Mouse (Mus musculus): ENCODE data around the gene Iqcf1.

Iqcf1 gene

DNA sequence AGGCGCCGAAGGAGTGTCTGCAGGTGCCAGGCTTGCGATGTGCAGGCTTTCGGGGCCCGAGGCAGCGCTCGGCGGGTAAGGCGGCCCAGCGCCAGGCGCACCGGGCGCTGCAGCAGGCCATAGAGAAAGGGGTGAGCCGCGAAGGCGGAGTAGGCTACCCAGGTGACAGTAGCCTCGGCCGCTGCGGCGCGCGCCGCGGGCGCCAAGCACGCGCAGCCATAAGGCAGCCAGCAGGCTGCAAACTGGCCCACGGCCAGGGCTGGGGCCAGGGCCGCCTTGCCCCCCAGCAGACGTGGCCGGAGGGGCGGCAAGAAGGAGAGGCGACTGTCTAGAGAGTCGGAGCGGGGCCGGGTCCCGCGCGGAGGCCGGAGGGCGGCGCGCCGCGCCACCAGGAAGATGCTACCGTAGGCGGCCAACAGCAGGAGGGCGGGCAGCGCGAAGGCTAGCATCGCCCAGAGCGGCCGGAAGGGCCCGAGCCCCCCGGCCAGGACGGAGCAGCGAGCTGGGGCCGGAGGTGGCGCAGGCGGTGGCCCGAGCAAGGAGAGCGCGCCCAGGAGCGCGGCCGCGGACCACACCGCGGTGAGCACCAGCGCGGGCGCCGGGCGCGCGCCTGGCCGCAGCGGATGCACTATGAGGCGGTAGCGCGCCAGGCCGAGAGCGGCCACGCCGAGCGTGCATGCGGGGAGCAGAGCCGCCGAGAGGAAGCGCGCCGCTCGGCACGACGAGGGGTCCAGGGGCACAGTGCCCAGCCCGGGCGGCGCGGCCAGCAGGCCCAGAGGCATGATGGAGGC lies 34.8 kb upstream of the Iqcf1 start:
- no peak for DNase-seq (ENCODE audit: extremely low read depth, insufficient read length, low spot score)

- no peak for DNase-seq (ENCODE audit: extremely low read depth, insufficient read length, low spot score)
These were observed 34.1 kb upstream of the Iqcf1 start, which contains the start of gene Gpr62 for GRCm38 (mm10) chr9:106465571-106466200. Gene Gpr62, minus strand, starts transcription at chr9:106465938.

- DNase-seq (ENCODE audit: extremely low read depth, insufficient read length, low spot score): no peak
These were observed 33.0 kb upstream of the Iqcf1 start for GRCm38 (mm10) chr9:106466721-106467120.

GRCm38 (mm10) chr9:106467746-106468145 lies 32.0 kb upstream of the Iqcf1 start:
- DNase-seq (ENCODE audit: extremely low read depth, insufficient read length, low spot score): no peak

DNA sequence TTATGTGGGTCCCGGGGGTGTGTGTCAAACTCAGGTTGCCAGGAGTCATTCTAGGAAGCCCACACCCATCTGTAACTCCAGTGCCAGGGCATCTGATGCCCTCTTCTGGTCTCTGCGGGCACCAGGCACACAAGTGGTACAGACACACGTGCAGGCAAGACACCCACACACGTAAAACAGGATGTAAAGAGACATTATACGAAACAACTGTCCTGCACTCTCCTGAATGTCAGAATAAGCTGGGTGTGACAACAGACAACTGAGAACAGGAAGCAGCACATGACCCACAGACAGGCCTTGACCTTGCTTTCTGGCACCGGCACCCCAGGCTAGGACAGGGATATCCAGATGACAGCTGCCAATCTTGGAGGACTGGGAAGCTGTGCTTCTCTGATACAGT lies 30.4 kb upstream of the Iqcf1 start:
- DNase-seq (ENCODE audit: extremely low read depth, insufficient read length, low spot score): no peak

DNA sequence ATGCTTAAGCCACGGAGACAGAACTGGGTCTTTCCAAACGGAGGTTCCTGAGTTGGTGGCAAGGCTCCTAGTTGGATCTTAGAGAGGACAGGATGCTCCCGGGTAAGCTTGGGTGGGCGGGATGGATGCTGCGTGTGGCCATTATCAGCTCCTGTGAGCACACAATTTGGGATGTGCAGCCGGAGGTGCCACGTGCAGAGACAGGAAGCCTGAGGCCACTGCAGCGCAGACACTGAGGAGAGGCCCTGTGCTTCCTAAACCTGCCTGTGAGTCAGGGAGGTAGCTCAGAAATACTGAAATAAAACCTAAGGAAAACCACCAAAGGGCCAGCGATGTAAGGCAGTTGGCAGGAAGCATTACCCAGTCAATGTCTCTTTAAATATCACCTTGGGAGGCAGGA lies 30.0 kb upstream of the Iqcf1 start:
- DNase-seq (ENCODE audit: extremely low read depth, insufficient read length, low spot score): no peak

GRCm38 (mm10) chr9:106470991-106471750 lies 28.6 kb upstream of the Iqcf1 start:
- no peak for DNase-seq (ENCODE audit: extremely low read depth, insufficient read length, low spot score)

- DNase-seq (ENCODE audit: extremely low read depth, insufficient read length, low spot score): no peak
These were observed 27.9 kb upstream of the Iqcf1 start for GRCm38 (mm10) chr9:106471892-106472291.

GRCm38 (mm10) chr9:106472321-106472720 lies 27.4 kb upstream of the Iqcf1 start:
- no peak for DNase-seq (ENCODE audit: extremely low read depth, insufficient read length, low spot score)

- DNase-seq (ENCODE audit: extremely low read depth, insufficient read length, low spot score): no peak
These were observed 26.6 kb upstream of the Iqcf1 start for GRCm38 (mm10) chr9:106473081-106473752.

DNA sequence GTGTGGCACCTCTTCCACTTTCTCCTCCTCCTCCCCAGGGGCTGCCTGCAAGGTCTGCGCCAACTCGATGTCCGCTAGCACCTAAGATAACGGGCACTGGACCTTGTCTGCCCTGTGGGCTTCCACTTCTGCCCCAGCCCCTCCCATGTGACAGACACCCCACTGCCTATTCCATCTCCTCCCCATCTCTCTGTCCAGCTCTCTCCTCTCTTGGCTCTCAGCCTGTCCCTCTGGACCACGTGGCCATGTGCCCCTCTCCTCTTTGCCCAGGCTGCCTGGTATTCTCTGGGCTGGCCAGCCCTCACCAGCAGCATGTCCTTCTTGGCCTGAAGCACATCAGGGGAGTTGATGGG lies 26.0 kb upstream of the Iqcf1 start:
- no peak for DNase-seq (ENCODE audit: extremely low read depth, insufficient read length, low spot score)

- DNase-seq (ENCODE audit: extremely low read depth, insufficient read length, low spot score): peak; percentile 83
These were observed 25.3 kb upstream of the Iqcf1 start for GRCm38 (mm10) chr9:106474456-106474855.

DNA sequence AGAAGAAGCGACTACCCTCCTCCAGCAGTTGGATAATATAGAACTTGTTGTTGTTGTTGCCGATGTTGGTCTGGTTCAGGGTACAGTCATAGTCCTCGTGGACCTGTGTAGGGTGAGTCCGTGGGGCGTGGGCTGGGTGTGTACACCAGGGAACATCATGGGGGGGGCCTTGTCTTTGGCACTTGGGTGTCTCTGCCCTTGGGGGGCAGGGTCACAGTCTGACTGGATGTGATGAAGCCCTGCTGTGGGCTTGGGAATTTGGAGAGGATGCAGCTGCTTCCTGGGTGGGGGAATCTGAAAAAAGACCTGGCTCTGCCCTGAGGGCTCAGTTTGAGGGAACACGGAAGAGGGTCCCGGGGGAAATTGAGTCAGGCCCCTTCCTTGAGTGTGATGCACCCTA lies 24.7 kb upstream of the Iqcf1 start:
- DNase-seq (ENCODE audit: extremely low read depth, insufficient read length, low spot score): peak; percentile 75

- no peak for DNase-seq (ENCODE audit: extremely low read depth, insufficient read length, low spot score)
These were observed 24.1 kb upstream of the Iqcf1 start, which contains the start of gene Rrp9 for GRCm38 (mm10) chr9:106475663-106476001. Gene Rrp9, plus strand, starts transcription at chr9:106475963.

GRCm38 (mm10) chr9:106476002-106476923 lies 23.5 kb upstream of the Iqcf1 start:
- peak; percentile 77 for DNase-seq (ENCODE audit: extremely low read depth, insufficient read length, low spot score)

GRCm38 (mm10) chr9:106476924-106477484 lies 22.8 kb upstream of the Iqcf1 start, which contains the start of gene Parp3:
Gene Parp3, minus strand, starts transcription at chr9:106476949.
- DNase-seq (ENCODE audit: extremely low read depth, insufficient read length, low spot score): peak; percentile 98

DNA sequence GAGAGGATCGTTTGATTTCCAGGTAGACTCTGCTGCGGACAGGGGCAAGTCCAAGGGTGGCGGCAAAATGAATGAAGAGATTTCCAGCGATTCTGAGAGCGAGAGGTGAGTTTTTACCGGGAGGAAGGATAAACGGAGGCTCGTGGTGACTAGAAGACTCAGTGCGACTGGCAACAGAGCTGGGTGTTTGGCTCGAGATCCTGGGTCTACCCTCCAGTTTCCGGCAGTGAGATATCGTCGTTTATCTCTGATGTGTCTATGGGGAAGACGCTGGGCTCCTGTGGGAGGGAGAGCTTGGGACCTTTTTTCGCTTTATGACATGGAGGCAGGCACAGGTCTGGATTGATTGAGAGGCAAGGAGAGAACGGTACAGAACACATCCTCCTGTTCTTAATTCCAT lies 22.1 kb upstream of the Iqcf1 start:
- DNase-seq (ENCODE audit: extremely low read depth, insufficient read length, low spot score): no peak

- DNase-seq (ENCODE audit: extremely low read depth, insufficient read length, low spot score): no peak
These were observed 21.7 kb upstream of the Iqcf1 start for GRCm38 (mm10) chr9:106478101-106478500.

GRCm38 (mm10) chr9:106480541-106480940 lies 19.2 kb upstream of the Iqcf1 start:
- DNase-seq (ENCODE audit: extremely low read depth, insufficient read length, low spot score): no peak

DNA sequence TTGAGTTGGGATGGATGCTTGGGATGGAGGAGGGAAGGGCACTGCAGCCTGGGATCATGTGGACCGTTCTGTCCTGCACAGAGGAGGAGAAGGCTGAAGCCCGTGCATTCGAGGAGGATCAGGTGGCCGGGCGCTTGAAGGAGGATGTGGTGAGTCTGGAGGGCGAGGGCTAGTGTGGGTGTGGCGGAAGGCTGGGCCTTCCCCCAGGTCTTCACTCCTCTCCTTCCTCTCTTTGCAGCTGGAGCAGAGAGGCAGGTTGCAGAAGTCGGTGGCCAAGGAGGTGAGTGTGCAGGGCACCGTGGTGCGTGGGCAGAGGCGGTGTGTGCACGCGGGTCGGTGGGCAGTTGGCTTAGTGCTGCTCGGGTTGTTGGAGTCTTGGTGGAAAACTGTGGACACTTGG lies 18.7 kb upstream of the Iqcf1 start:
- no peak for DNase-seq (ENCODE audit: extremely low read depth, insufficient read length, low spot score)

Data from 3134 (cell line).